Mouse (Mus musculus) liver, embryonic 14.5 days (tissue): ENCODE results near the gene Usp34.
A peak's percentile ranks its signal among the peaks of the same experiment; 100 is the strongest.

Experiments
- CTCF ChIP-seq: IDR thresholded peaks from 2 replicates; pipeline ENCODE4 v1.5.1; 2016; ENCODE audit warnings: antibody characterized with exemption, low read depth, control low read depth
- EP300 ChIP-seq: IDR thresholded peaks from 2 replicates; pipeline ENCODE4 v1.6.1; 2016; ENCODE audit warnings: antibody characterized with exemption, low read depth

DNA sequence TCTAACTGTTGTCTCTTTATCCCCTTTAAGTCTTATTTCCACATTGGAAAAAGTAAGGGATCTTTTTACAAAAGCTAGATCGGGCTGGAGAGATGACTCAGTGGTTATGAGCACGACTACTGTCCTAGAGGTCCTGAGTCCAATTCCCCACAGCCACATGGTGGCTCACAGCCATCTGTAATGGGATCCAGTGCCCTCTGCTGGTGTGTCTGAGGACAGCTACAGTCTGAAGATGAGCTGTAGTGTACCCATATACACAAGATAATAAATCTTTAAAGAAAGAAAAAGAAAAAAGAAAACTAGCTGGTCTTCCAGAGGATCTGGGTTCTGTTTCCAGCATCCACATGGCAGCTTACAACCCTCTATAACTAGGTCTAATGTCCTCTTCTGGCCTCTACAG lies 123.3 kb downstream of the Usp34 start:
- TF ChIP-seq CTCF, result peak; percentile 21; the same call in 1 of the 2 replicates
- no peak for TF ChIP-seq EP300
